Mouse (Mus musculus) thymus, postnatal 36 days (tissue): ENCODE measurements at regions not wholly inside any gene's neighbourhood (a gene's known extent, or its start where the extent isn't known, plus 50 kb on each side); places are given as distances from the start of the nearest gene placed in this dataset.
"Not testable (repeated sequence)": the region's sequence is repeated elsewhere in the genome, so short reads cannot be mapped to it uniquely, and the experiment has no call there.

Source experiments
- DNase-seq, 2 experiments: peaks; one replicate each; pipeline ENCODE4 v3.0.0; 2022; ENCODE audit warnings: mixed read lengths in 2 of 2

GRCm38 (mm10) chr15:92994191-92994671, 280.7 kb downstream of the Gxylt1 start:
- DNase-seq = no peak

DNA sequence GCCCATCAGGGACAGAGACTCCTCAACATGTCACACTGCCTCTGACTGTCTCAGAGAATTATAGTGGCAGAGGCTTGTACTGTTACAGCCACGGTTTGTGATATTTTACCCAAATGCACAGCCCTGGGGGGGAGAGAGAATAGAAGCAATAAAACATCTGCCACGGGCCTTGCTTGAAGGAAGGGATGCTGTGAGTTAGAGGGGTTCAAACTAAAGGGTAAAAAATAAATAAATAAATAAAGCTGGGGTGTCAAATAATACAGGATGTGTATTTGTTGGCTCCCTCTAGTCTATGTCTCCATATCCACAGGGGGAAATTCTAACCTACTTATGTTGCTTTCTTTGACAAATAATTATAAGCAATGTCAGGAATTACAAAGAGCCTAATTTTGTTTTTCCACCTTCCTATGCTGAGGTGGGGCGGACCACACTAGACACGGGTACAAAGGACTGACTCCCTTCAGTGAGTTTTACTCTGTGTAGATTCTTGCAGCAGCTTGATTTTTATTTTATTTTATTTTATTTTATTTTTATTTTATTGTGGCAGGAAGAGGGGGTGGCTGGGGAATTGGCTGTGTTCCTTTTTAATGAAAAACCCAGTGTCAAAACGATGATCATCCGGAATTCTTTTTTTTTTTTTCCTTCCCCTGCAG, 281.3 kb downstream of the Gxylt1 start:
- no peak for DNase-seq

GRCm38 (mm10) chr15:92975774-92976173, 299.2 kb downstream of the Gxylt1 start:
- no peak for DNase-seq

- DNase-seq = no peak
Observed at GRCm38 (mm10) chr15:92974931-92975330, 300.0 kb downstream of the Gxylt1 start.

DNA sequence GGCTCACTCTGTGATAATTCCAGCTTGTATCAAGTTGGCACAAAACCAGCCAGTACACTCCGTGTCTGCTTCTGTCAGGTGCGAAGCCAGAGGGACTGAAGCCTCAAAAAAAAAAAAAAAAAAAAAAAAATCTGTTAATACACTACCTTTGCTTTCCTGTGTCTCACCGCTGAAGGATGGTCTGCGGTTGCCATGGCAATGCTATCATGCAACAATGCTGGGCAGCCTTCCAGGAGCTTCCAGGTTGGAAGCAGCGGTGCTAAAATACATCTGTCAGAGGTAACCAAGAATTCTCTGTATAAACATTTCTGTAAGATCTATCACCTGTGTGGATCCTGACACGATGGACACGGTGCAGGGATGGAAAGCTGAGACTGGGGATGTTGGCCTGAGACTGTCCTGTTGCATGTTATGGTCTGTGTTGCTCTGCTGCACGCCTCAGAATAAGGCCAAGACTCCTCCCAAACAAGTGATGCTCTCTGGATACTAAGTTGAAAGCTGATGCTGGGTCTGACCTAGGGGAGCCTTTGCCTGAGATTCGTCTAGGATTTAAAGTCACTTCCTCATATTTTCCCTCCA, 301.2 kb downstream of the Gxylt1 start:
- DNase-seq = no peak

GRCm38 (mm10) chr15:92965556-92965955, 309.4 kb downstream of the Gxylt1 start:
- no peak for DNase-seq

DNA sequence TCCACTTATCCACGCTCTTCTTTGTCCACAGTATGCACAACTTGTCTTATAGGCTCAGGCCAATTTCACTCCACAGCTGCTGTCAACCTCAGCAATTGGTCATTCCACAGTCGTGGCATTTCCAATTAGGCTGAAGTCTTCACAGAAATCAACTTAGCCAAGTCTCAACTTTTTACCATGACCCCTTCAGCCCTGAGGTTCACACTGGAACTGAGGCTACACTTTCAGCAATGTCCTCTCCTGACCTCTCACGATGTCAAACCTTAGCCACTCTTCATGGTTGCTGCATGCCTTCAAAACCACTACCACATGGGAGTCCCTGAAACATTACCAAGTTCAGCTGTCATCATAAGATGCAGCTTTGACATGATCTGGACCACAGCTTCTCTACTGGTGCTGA, 310.1 kb downstream of the Gxylt1 start:
- no peak for DNase-seq

DNA sequence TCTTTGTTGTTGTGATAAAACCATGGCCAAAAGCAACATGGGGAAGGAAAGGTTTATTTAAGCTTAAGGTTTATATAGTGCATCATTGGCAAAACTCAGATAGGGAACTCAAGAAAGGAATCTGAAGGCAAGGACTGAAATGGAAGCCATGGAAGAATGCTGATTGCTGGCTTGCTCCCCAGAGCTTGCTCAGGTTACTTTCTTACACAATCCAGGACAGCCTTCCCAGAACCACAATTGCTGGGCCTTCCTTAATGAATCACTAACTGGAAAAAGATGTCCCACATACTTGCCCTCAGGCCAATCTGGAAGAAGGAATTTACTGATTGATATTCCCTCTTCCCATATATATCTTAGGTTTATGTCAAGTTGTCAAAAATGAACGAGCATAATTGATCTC, 310.8 kb downstream of the Gxylt1 start:
- no peak for DNase-seq

- DNase-seq = not testable (repeated sequence)
Observed at GRCm38 (mm10) chr15:92950912-92951311, 324.1 kb downstream of the Gxylt1 start.

DNA sequence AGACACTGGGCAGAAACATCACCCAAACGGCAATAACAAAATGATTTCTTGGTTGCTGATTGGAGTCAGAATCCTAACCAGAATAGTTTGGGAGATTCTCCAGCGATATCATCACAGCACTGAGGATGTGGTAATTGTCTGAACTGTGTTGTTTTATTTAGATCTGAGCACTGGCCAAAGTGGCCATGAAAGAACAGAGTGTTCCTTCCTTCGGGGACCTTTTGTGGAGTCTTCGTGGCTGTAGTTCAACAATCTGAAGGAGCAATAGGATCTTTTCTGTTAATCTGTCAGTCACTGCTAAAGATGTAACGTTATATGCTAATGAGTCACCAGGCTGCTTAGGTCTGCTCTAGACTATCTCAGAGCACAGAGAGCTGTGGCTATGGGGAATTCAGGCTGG, 328.8 kb downstream of the Gxylt1 start:
- no peak for DNase-seq

- no peak for DNase-seq
Observed at GRCm38 (mm10) chr15:92903821-92904220, 371.2 kb downstream of the Gxylt1 start.

GRCm38 (mm10) chr15:92897277-92897676, 377.7 kb downstream of the Gxylt1 start:
- no peak for DNase-seq

GRCm38 (mm10) chr15:92895836-92896235, 379.1 kb downstream of the Gxylt1 start:
- DNase-seq = no peak

DNA sequence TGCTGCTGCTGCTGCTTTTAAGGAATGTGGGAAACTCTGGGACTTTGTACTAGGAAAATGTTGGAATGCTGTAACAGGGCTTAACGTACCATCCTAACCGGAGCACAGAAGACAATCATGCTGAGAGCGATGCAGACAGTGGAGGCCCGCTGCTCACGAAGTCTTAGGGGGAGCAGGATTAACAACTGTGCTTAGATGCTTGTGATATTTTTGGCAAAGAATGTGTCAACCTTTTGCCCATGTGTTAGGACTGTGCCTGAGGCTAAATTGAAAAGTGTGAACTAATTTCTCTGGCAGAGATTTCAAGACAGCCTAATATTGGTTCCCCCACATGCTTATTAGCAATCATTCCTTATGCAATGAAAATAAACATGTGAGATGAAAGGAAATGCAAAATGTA, 398.5 kb downstream of the Gxylt1 start:
- DNase-seq = no peak

- no peak for DNase-seq
Observed at GRCm38 (mm10) chr15:92864106-92864505, 410.9 kb downstream of the Gxylt1 start.

DNA sequence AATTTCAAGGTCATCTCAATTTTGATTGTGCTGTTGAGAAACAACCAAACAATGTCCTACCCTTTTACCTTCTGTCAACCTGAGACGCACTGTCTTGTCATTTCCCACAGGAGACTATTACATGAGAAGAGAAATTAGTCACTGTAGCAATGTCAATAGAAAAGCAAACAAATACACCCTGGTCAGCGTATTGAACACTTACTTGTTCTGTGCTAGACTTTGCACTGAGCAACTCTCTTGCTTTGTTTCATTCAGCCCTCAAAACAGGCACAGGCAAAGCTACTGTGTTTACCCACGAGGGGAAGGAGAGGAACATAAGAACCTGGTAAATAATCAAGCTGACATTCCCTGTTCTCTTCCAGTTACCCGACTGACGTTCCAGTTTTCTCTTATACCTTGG, 424.1 kb downstream of the Gxylt1 start:
- DNase-seq = no peak

- no peak for DNase-seq
Observed at GRCm38 (mm10) chr15:92840035-92840434, 434.9 kb downstream of the Gxylt1 start.

DNA sequence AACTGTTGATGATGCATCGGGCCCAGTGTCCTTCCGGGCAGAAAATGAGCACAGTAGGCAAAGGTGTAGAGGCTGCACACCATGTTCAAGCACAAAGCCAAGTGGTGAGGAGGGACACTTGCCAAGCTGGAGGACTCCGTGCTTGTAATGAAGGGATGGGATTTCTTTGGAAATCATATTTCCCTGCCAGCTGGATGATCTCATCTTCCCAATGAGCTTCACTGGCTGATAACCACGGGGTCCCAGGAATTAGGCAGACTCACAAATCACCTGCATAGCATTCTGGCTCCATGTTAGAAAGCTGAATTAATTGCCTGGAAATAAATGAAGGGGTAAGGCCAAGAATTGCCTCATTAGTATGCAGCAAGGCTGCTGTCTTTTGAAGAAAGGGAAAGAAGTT, 435.4 kb downstream of the Gxylt1 start:
- DNase-seq = no peak

DNA sequence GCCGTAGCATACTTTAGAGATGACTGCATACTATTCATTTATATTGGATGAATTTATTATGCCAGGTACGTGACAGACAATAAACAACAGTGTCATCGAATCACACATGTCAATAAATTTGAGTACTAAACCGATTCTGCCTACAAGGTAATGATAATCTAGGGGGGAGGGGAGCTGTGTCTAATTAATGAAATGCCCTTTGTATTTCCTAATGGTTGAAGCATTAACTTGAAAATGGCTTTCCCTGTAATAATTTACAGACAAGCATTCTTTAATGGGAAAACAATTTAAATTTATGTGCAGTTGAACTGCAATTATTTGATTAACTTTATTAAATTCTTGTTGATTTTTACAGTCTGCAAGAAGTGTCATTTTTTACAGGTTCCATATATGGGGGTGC, 429.5 kb downstream of the Pdzrn4 start:
- DNase-seq = no peak
